ENCODE assay signal across 8 mouse cellular contexts in genomic region chr16:15194926-15195711, GRCm38 (mm10).
DNase-seq lines count a peak whose midpoint lies in the region; ATAC-seq and TF ChIP-seq lines count a peak whose summit lies in the region.

No protein-coding gene starts in this region.

- no peak for TF ChIP-seq CTCF in intestine, postnatal 0 days (IDR thresholded peaks at IDR 0.05; ENCODE audit: low read depth)
- TF ChIP-seq CTCF in heart, postnatal 0 days (IDR thresholded peaks at IDR 0.05; ENCODE audit: low read depth) = no peak
- TF ChIP-seq CTCF in layer of hippocampus, adult 2 months (conservative IDR thresholded peaks at IDR 0.05) = no peak

- 27% methylated on average over 6 of the region's 6 CpGs for WGBS in intestine, embryonic 14.5 days
- 45% methylated on average over 6 of the region's 6 CpGs for WGBS in intestine, postnatal 0 days
- WGBS in heart, postnatal 0 days = 42% methylated on average over 6 of the region's 6 CpGs
- WGBS in limb, embryonic 14.5 days = 11% methylated on average over 6 of the region's 6 CpGs

- peak; percentile 22; the same call in 1 of the 2 replicates for TF ChIP-seq EP300 in heart, postnatal 0 days (IDR thresholded peaks at IDR 0.05; ENCODE audit: low read depth)

- ATAC-seq in intestine, embryonic 14.5 days (replicated peaks; ENCODE audit: low FRiP score, low TSS enrichment, low read depth) = no peak
- ATAC-seq in intestine, postnatal 0 days = no peak
- peak; percentile 71 for ATAC-seq in heart, postnatal 0 days (ENCODE audit: insufficient read depth, low read depth)
- ATAC-seq in limb, embryonic 14.5 days (ENCODE audit: low FRiP score, low read depth) = peak; percentile 75

- H3K27ac ChIP-seq in intestine, embryonic 14.5 days (ENCODE audit: low read depth) = 0 out of 2 replicates have a peak overlapping the region, but pooled peaks have one; percentile 18
- no peak overlapping the region for H3K27ac ChIP-seq in intestine, postnatal 0 days (ENCODE audit: low read depth, low read length)
- peak overlapping the region; percentile 80 for H3K27ac ChIP-seq in heart, postnatal 0 days (ENCODE audit: low read depth)
- H3K27ac ChIP-seq in limb, embryonic 14.5 days (replicated peaks; ENCODE audit: low read depth, low read length) = peak overlapping the region; percentile 76
- no peak overlapping the region for H3K27ac ChIP-seq in layer of hippocampus, adult 2 months

- no peak overlapping the region for H3K4me2 ChIP-seq in intestine, embryonic 14.5 days (ENCODE audit: low read length)
- no peak overlapping the region for H3K4me2 ChIP-seq in intestine, postnatal 0 days (replicated peaks; ENCODE audit: low read depth)
- H3K4me2 ChIP-seq in heart, postnatal 0 days (ENCODE audit: low read depth, low read length) = no peak overlapping the region
- no peak overlapping the region for H3K4me2 ChIP-seq in limb, embryonic 14.5 days (replicated peaks; ENCODE audit: low read depth, low read length, severe bottlenecking)

- H3K9ac ChIP-seq in intestine, embryonic 14.5 days (ENCODE audit: low read length) = no peak overlapping the region
- no peak overlapping the region for H3K9ac ChIP-seq in intestine, postnatal 0 days (ENCODE audit: low read depth, low read length)
- no peak overlapping the region for H3K9ac ChIP-seq in heart, postnatal 0 days (replicated peaks; ENCODE audit: low read depth, low read length)
- H3K9ac ChIP-seq in limb, embryonic 14.5 days (ENCODE audit: low read depth, low read length, severe bottlenecking) = no peak overlapping the region

- no peaks in the 10 kb centered on the region for H3K9me3 ChIP-seq in intestine, embryonic 14.5 days (ENCODE audit: control insufficient read depth, low read length)
- H3K9me3 ChIP-seq in intestine, postnatal 0 days (ENCODE audit: control insufficient read depth) = no peaks in the 10 kb centered on the region
- no peaks in the 10 kb centered on the region for H3K9me3 ChIP-seq in heart, postnatal 0 days (replicated peaks; ENCODE audit: control insufficient read depth, low read length)
- H3K9me3 ChIP-seq in limb, embryonic 14.5 days (ENCODE audit: control insufficient read depth, low read length) = no peaks in the 10 kb centered on the region

- no peaks in the 10 kb centered on the region for H3K36me3 ChIP-seq in intestine, embryonic 14.5 days (ENCODE audit: control insufficient read depth, insufficient read depth, low read length)
- no peaks in the 10 kb centered on the region for H3K36me3 ChIP-seq in intestine, postnatal 0 days (ENCODE audit: control insufficient read depth, insufficient read depth)
- H3K36me3 ChIP-seq in heart, postnatal 0 days (replicated peaks; ENCODE audit: control insufficient read depth, insufficient read depth, low read length) = no peaks in the 10 kb centered on the region
- H3K36me3 ChIP-seq in limb, embryonic 14.5 days (ENCODE audit: control insufficient read depth, insufficient read depth, low read length) = no peaks in the 10 kb centered on the region

- no peaks in the 10 kb centered on the region for H3K27me3 ChIP-seq in intestine, embryonic 14.5 days (replicated peaks; ENCODE audit: control insufficient read depth, insufficient read depth, low read length)
- no peaks in the 10 kb centered on the region for H3K27me3 ChIP-seq in intestine, postnatal 0 days (replicated peaks; ENCODE audit: control insufficient read depth, insufficient read depth, low read length)
- no peaks in the 10 kb centered on the region for H3K27me3 ChIP-seq in heart, postnatal 0 days (ENCODE audit: control insufficient read depth, insufficient read depth, low read length)
- H3K27me3 ChIP-seq in limb, embryonic 14.5 days (ENCODE audit: control insufficient read depth, insufficient read depth, low read length) = no peaks in the 10 kb centered on the region

- no peak for TF ChIP-seq POLR2A in limb, embryonic 14.5 days (IDR thresholded peaks at IDR 0.05; ENCODE audit: borderline replicate concordance, extremely low read depth, insufficient read depth, insufficient read length)

- 0 out of 2 replicates have a peak, but pooled peaks cover 3% of the 10 kb centered on the region for H3K4me1 ChIP-seq in intestine, embryonic 14.5 days (replicated peaks; ENCODE audit: control insufficient read depth, insufficient read depth, low read length)
- no peaks in the 10 kb centered on the region for H3K4me1 ChIP-seq in intestine, postnatal 0 days (replicated peaks; ENCODE audit: control insufficient read depth, insufficient read depth, low read length)
- H3K4me1 ChIP-seq in heart, postnatal 0 days (ENCODE audit: control insufficient read depth, insufficient read depth) = no peaks in the 10 kb centered on the region
- H3K4me1 ChIP-seq in limb, embryonic 14.5 days (ENCODE audit: control insufficient read depth, insufficient read depth, low read length) = peaks cover 30% of the 10 kb centered on the region

- no peak overlapping the region for H3K4me3 ChIP-seq in intestine, embryonic 14.5 days (ENCODE audit: low read depth, low read length)
- no peak overlapping the region for H3K4me3 ChIP-seq in intestine, postnatal 0 days (ENCODE audit: low read depth, low read length)
- H3K4me3 ChIP-seq in heart, postnatal 0 days (ENCODE audit: low read depth, low read length) = no peak overlapping the region
- no peak overlapping the region for H3K4me3 ChIP-seq in limb, embryonic 14.5 days (replicated peaks; ENCODE audit: low read length)
- H3K4me3 ChIP-seq in layer of hippocampus, adult 2 months = no peak overlapping the region

- no peak for DNase-seq in intestine, embryonic 14.5 days (ENCODE audit: low spot score)
- DNase-seq in embryo, embryonic 9.5 days (ENCODE audit: extremely low spot score) = peak; percentile 62
- DNase-seq in heart, postnatal 0 days (ENCODE audit: low spot score) = peak; percentile 43
- peak; percentile 78 for DNase-seq in limb, embryonic 14.5 days (ENCODE audit: low spot score)
- DNase-seq in thymus, postnatal 0 days (ENCODE audit: low spot score) = no peak
- no peak for DNase-seq in T-cell, adult 2 months (ENCODE audit: low spot score)
- DNase-seq in layer of hippocampus, adult 2 months (ENCODE audit: low spot score in 2 of 2) = no peak

Comparison
In these comparisons a context has a peak if more than half of its experiments do, and no peak if none do; other contexts are left out.
1. H3K27ac ChIP-seq: peak in intestine, embryonic 14.5 days (single experiment), heart, postnatal 0 days (single experiment) and limb, embryonic 14.5 days (single experiment); none in intestine, postnatal 0 days (single experiment) and layer of hippocampus, adult 2 months (single experiment).
2. ATAC-seq: peak in heart, postnatal 0 days (single experiment) and limb, embryonic 14.5 days (single experiment); none in intestine, embryonic 14.5 days (single experiment) and intestine, postnatal 0 days (single experiment).
3. DNase-seq: peak in embryo, embryonic 9.5 days (single experiment), heart, postnatal 0 days (single experiment) and limb, embryonic 14.5 days (single experiment); none in intestine, embryonic 14.5 days (single experiment), thymus, postnatal 0 days (single experiment), T-cell, adult 2 months (single experiment) and layer of hippocampus, adult 2 months (0 of 2).